Mouse (Mus musculus) heart, adult 11 months (tissue): ENCODE measurements at regions not wholly inside any gene's neighbourhood (a gene's known extent, or its start where the extent isn't known, plus 50 kb on each side); places are given as distances from the start of the nearest gene placed in this dataset.

Experiments used
- DNase-seq: peaks from one replicate; pipeline ENCODE4 v3.0.0; 2022

- no peak for DNase-seq
Observed at GRCm38 (mm10) chr14:17347286-17347685, 312.8 kb upstream of the Thrb start.

DNA sequence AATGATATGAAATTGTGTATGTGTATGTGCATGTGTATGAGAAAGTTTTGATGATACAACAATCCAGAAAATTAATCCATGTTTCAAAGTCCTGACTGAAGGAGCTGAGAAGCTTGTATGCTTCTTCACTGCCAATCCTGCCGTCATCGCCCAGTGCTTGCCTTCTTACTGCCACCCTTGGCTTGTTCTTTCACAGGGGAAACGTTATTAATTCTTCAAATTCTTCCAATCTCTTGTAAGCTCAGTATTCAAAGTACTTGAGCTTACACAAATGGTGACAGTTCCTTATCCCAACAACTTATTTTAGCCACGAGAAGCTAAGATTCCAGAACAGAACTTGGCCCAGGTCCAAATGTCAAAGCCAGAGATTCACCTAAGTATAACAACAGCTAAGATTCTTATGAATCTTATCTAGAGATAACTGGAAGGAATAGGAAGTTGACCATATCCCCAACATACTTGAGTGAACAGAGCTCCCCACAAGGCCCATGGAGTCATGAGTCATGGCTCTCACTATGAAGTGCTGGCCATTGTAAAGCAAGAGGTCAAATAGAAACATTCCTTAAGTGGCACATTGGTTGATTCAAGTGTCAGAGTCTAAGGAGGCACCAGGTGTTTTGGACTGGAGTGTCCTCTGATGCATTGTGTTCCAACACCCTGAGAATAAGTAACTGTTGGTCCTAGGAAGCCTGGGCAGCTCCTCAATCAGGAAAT lies 307.6 kb upstream of the Thrb start:
- DNase-seq = no peak

GRCm38 (mm10) chr14:17361910-17362309 lies 298.2 kb upstream of the Thrb start:
- DNase-seq = no peak

GRCm38 (mm10) chr14:17402751-17403479 lies 257.1 kb upstream of the Thrb start:
- DNase-seq = peak; percentile 66

DNA sequence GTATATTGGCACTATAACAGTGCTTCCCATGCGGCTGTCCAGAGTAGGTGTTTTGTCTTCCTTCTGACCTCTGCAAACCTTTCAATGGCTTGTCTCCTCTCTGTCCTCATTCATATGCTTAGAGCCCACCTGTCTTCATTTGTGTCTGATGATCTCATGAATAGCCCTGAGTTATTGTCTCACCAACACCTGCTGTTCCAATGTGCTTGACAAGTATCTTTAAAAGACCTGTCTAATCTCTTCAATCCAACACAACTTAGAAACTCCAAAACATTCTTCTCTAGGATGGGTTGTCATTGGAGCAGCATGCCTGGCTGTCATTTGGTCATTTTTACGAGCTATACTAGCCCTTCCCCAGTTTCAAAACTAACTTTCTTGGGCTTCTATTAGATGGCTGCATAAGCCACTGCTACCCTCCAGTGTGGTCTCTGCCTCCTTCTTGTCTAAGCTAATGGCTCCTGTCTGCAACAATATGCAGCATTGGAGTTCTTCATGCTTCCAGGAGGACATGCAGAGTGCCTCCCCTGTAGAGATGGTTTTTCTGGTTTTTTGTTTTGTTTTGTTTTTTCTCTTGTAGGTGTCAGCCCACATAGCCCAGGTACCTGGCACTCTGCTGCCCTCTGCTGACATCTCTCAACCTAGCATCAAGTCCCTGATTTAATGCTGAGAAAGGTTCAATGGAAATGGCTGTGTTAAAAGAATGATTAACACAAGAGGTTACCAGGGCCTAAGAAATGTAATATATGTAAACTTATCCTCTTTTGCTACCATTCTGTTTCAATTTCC lies 254.3 kb upstream of the Thrb start:
- DNase-seq = peak; percentile 73

GRCm38 (mm10) chr14:17406879-17407278 lies 253.2 kb upstream of the Thrb start:
- DNase-seq = peak; percentile 57

GRCm38 (mm10) chr14:17408343-17408742 lies 251.7 kb upstream of the Thrb start:
- peak; percentile 68 for DNase-seq

DNA sequence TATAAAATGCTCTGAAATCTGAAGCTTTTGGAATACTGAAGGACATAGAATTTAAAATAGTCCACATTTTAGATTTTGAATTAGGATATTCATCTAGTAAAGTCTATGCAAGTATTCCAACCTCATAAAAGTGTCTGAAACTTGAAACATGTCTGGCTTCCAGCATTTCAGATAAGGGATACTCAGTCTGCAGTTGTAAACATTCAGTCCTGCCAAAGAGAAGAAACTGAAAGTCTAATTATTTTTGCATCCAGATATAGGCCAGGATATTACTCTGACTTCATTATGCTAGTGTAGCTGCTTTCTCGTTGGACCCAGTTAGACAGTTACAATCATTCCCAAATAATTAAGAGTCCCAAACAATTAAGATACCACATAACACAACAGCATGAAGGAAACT lies 251.2 kb upstream of the Thrb start:
- no peak for DNase-seq

GRCm38 (mm10) chr14:17409497-17409896 lies 250.6 kb upstream of the Thrb start:
- DNase-seq = peak; percentile 39

DNA sequence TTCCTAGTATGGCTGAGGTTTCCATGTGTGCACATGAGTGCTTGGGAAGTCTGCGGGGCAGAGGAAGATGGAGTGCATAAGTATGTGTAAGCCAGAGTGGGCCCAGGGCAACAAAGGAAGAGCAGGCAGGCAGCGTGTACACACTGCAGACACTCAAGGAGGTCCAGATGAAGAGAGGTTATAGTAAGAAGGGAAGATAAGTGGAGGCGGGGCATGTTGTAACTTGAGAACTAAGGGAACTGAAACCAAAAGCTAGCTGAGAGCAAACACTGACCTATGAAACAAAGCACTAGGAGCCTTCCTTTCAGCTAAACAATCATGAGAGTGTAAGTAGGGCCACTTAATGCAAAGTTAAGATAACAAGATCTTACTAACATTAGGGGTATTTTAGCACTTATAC lies 249.3 kb upstream of the Thrb start:
- peak; percentile 78 for DNase-seq

GRCm38 (mm10) chr14:17411299-17411698 lies 248.8 kb upstream of the Thrb start:
- peak; percentile 78 for DNase-seq

GRCm38 (mm10) chr14:17414246-17414888 lies 245.7 kb upstream of the Thrb start:
- DNase-seq = peak; percentile 82

DNA sequence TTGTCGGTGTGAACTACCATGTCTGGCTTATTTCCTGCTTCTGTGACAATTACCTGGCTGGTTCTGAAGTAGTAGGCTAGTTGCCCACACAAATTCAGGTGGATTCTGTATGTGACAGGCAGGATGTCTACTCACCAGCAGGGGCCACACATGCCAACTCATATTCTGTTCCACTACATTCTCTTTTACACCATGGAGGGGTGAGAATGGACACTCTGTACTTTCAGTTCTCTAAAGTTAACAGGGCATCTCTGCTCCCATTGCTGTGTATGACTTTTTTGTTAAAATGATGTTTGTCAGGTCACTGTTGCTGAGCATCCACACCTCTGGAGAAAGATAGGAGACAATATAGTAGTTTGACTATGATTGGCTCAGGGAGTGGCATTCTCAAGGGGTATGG lies 232.3 kb upstream of the Thrb start:
- no peak for DNase-seq

GRCm38 (mm10) chr14:17429157-17429556 lies 230.9 kb upstream of the Thrb start:
- no peak for DNase-seq

GRCm38 (mm10) chr14:17433346-17433745 lies 226.7 kb upstream of the Thrb start:
- DNase-seq = no peak

DNA sequence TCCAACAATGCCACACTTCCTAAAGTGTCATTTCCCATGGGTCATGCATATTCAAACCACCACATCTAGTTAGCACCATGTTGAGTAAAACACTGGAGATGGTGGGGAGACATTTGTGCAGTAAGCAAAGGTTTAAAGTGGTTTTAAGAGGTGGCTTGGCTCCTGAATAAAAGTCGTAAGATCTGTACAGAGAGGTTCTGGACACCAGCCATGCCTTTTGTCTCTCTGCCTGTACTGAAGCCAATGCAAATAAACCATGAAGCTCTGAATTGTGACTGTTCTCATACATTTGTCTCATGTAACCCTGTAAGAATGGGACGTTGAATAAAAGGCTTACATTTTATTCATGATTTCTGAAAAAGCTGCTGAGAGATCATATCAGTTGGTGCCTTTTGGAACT lies 202.1 kb upstream of the Thrb start:
- DNase-seq = no peak

DNA sequence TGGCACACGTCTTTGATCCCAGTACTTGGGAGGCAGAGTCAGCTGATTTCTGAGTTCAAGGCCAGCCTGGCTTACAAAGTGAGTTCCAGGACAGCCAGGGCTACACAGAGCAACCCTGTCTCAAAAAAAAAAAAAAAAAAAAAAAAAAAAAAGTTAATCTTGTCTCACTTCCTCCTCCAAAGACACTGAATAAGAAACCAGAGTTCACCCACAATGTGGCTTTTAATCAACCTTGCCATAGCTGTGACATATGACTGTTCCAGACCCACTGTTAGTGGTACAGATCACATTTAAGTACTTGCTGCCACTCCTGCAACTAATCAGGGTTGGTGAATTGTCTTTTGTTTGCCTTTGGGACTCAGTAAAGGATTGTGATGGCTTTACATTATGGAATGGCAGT lies 181.1 kb upstream of the Thrb start:
- no peak for DNase-seq

GRCm38 (mm10) chr14:17484866-17485265 lies 175.2 kb upstream of the Thrb start:
- no peak for DNase-seq

- DNase-seq = no peak
Observed at GRCm38 (mm10) chr14:17513756-17514155, 146.3 kb upstream of the Thrb start.

GRCm38 (mm10) chr14:17522696-17523095 lies 137.4 kb upstream of the Thrb start:
- DNase-seq = peak; percentile 83

DNA sequence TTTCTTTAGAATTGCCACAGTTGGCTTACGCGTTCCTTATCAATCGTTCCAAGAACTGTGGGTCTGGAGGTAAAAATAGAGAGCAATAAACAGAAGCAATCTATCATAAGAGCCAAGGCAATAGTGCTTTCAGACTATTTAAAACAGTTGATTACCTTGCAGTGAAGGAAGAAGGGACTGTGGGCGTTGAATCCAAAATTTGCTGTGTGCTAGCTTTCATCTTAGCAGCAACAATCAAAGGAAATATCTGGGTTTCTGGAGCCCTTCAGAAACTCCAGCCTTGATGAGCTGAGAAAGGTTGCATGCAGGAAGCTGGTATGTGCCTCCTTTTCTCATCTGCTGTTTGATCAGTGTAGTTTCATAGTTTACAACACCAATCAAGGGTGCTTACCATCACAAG lies 136.1 kb upstream of the Thrb start:
- DNase-seq = peak; percentile 27

- no peak for DNase-seq
Observed at GRCm38 (mm10) chr14:17539322-17539721, 120.7 kb upstream of the Thrb start.

DNA sequence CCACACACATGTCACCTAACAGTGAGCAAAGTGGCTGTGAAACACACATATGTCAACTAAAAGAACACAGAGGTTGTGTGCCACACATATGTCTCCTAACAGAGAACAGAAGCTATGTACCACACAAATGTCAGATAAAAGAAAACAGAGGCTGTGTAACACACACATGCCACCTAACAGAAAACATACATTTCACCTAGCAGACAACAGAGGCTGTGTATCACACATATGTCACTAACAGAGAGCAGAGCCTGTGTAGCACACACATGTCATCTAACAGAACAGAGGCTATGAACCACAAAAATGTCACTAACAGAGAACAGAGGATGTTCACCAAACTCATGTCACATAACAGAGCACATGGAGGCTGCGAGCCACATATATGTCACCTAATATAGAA lies 103.6 kb upstream of the Thrb start:
- DNase-seq = no peak
